Mouse (Mus musculus) embryonic fibroblast, embryonic 13.5 days (primary cell): Measurements from ENCODE around the gene Sphk1. TPM values are rescaled to one million over a fixed set of nuclear protein-coding genes. Genes with fewer than 3 reads are reported as not detected.

Experiments
- H3K27ac ChIP-seq: 2 replicates; pipeline ENCODE4 v1.5.1; 2012; ENCODE audit warnings: low read length, control low read depth, inconsistent platforms; ENCODE audit not compliant: insufficient read depth
- H3K4me1 ChIP-seq: 2 replicates; pipeline ENCODE4 v1.6.1; 2011; ENCODE audit warnings: low read length; ENCODE audit not compliant: control insufficient read depth, insufficient read depth
- H3K4me3 ChIP-seq: 2 replicates; pipeline ENCODE4 v1.5.1; 2011; ENCODE audit warnings: mild to moderate bottlenecking, control low read depth, low read length; ENCODE audit not compliant: insufficient read depth
- CTCF ChIP-seq: IDR thresholded peaks from 2 replicates; pipeline ENCODE4 v1.5.1; 2011; ENCODE audit warnings: mild to moderate bottlenecking, control low read depth, low read length, moderate library complexity, borderline replicate concordance; ENCODE audit not compliant: insufficient read depth
- POLR2A ChIP-seq: IDR thresholded peaks from 2 replicates; pipeline ENCODE4 v1.6.1; 2011; ENCODE audit warnings: low read depth, mild to moderate bottlenecking, control low read depth, low read length, moderate library complexity
- polyA plus RNA-seq: library from polyadenylated mRNA; stranded (reverse); fragments of >200 nt; gene quantifications from 2 replicates; pipeline ENCODE4 v1.2.4, GENCODE M21; 2011; ENCODE audit warnings: low read depth; ENCODE audit not compliant: missing spikeins, insufficient read length

Gene Sphk1
- polyA plus RNA-seq, 1 experiment = 8.7 TPM

DNA sequence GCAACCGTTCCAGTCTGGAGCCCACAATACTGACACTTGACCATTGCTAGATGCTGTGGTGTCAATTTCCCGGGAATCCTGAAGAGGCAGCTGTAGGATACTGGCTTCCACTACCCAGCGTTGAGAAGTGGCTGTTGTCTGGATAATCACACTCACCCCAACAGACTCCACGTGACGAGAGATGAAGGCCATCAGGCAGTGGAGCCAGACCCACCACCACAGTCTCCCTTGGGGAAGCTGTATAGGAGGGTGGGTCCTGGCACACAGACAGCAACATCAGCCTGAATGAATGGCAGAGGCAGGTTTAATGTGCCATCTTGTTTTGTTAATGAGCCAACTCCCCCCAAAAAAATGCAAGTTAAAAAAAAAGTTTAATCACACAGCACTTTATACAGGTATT lies 6.7 kb downstream of the Sphk1 start:
- H3K4me3 ChIP-seq = no peak overlapping the region
- H3K4me1 ChIP-seq = no peaks in the 10 kb centered on the region
- no peak for TF ChIP-seq CTCF
- TF ChIP-seq POLR2A = no peak

GRCm38 (mm10) chr11:116538142-116538735 lies 7.5 kb downstream of the Sphk1 start:
- TF ChIP-seq CTCF = no peak
- TF ChIP-seq POLR2A = no peak
- no peak overlapping the region for H3K4me3 ChIP-seq

More for the DNA sequence above, 6.7 kb downstream of the Sphk1 start:
- H3K27ac ChIP-seq = no peak overlapping the region

GRCm38 (mm10) chr11:116541183-116541582 lies 10.5 kb downstream of the Sphk1 start:
- TF ChIP-seq POLR2A (no peak), CTCF (no peak)
- Histone ChIP-seq H3K4me1 (no peaks in the 10 kb centered on the region), H3K4me3 (no peak overlapping the region), H3K27ac (no peak overlapping the region)

More at GRCm38 (mm10) chr11:116538142-116538735, 7.5 kb downstream of the Sphk1 start:
- no peak overlapping the region for H3K27ac ChIP-seq
- no peaks in the 10 kb centered on the region for H3K4me1 ChIP-seq

DNA sequence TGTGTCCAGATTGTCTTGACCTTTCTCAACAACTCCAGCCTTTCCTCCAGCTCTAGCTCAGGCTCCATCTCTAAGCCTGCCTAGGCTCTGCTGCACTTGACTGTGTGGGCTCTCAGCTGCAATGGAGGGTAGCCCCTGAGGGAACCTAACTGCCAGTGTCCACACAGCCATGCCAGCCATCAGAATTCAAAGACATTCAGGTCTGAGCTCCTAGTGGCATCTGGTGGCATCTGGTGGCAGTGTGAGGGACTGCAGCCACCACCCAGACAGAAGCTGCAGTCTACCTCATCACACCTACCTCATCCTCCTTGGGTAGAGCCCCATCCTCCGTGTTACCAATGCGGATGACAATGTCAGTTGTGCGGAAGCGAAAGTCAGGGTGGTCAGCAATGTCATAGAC lies 12.4 kb downstream of the Sphk1 start:
- TF ChIP-seq CTCF (peak; percentile 73; the same call in 1 of the 2 replicates), POLR2A (no peak)
- no peaks in the 10 kb centered on the region for H3K4me1 ChIP-seq
- H3K27ac ChIP-seq = no peak overlapping the region
- no peak overlapping the region for H3K4me3 ChIP-seq

GRCm38 (mm10) chr11:116547296-116548060 lies 16.8 kb downstream of the Sphk1 start:
- Histone ChIP-seq H3K4me1 (no peaks in the 10 kb centered on the region), H3K27ac (no peak overlapping the region), H3K4me3 (no peak overlapping the region)
- no peak for TF ChIP-seq CTCF
- TF ChIP-seq POLR2A = no peak

GRCm38 (mm10) chr11:116548780-116549179 lies 18.1 kb downstream of the Sphk1 start:
- H3K4me3 ChIP-seq = no peak overlapping the region
- no peaks in the 10 kb centered on the region for H3K4me1 ChIP-seq
- no peak overlapping the region for H3K27ac ChIP-seq
- TF ChIP-seq CTCF (no peak), POLR2A (no peak)

GRCm38 (mm10) chr11:116549273-116550038 lies 18.7 kb downstream of the Sphk1 start:
- no peak overlapping the region for H3K4me3 ChIP-seq
- H3K4me1 ChIP-seq = no peaks in the 10 kb centered on the region
- H3K27ac ChIP-seq = no peak overlapping the region
- no peak for TF ChIP-seq POLR2A
- TF ChIP-seq CTCF = no peak

DNA sequence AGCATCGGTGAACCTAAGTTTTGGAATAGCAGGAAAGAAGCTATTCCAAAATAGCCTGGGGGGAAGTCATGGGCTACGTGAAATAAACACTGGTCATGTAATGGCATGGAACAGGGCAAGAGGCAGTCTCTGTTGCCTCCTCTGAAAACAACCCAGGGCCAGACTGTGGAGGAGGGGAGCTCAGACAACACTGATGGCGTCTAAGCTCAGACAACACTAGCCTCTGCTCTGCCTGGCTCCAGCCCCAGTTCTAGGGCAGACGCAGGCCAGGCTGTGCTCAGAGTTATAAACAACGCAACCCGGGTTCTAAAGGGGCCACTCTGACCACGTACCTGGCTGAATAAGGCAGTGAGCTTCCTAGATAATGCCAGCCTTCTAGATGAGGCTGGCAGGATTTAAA lies 20.0 kb downstream of the Sphk1 start:
- no peak overlapping the region for H3K4me3 ChIP-seq
- H3K27ac ChIP-seq = no peak overlapping the region
- H3K4me1 ChIP-seq = no peaks in the 10 kb centered on the region
- TF ChIP-seq POLR2A = no peak
- TF ChIP-seq CTCF = no peak

DNA sequence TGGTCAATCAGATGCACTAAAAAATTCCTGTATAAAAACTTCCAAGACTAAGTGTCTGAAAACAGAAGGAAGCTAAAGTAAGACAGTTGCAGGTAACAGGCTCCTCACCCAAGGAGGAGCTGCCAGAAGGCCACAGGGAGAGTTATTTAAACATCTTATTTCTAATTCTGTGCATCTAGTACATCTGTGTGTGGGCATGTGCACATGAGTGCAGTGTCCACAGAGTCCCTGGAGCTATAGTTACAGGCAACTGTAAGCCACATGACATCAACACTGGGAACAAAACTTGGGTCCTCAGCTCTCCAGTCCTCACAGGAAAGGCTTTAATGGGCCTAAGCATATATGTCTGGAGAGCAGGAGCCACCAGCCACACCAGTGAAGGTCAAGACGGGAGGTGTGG lies 21.5 kb downstream of the Sphk1 start:
- no peak overlapping the region for H3K27ac ChIP-seq
- H3K4me3 ChIP-seq = no peak overlapping the region
- H3K4me1 ChIP-seq = no peaks in the 10 kb centered on the region
- TF ChIP-seq CTCF (no peak), POLR2A (no peak)
